Mouse (Mus musculus): ENCODE measurements around the gene Fam81a. TPM values are rescaled to one million over a fixed set of nuclear protein-coding genes. Genes with fewer than 3 reads are reported as not detected.

The Fam81a gene
- polyA plus RNA-seq, 1 experiment from 2014 or later = 5.1 TPM

GRCm38 (mm10) chr9:70048751-70049415 lies 93.5 kb downstream of the Fam81a start:
- Histone ChIP-seq H3K9ac (no peak overlapping the region), H3K27me3 (no peaks in the 10 kb centered on the region), H3K27ac (no peak overlapping the region), H3K4me3 (no peak overlapping the region), H3K36me3 (ENCODE audit: poor library complexity, severe bottlenecking) (no peaks in the 10 kb centered on the region), H3K9me3 (replicated peaks) (no peaks in the 10 kb centered on the region), H3K4me1 (peaks cover 2% of the 10 kb centered on the region), H3K4me2 (no peak overlapping the region)
- 55% methylated on average over 6 of the region's 6 CpGs for WGBS
- no peak for ATAC-seq

DNA sequence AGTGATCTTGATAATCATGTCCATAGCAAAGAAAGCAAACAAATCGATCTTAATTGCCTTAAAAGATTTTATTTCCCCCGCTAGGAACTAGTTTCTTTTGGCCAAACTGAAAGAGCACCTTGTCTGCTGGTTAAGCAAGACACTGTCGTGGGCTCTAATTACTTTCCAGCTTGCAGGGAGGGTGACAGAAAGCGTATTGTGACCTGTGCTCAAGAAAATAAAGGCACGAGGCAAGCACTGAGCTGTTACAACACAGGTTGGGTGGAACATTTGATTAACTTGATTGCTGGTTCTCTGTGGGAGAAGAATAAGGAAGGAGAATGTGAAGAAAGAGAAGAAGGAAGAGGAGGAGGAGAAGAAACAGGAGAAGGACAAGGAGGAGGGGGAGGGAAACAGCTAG lies 94.1 kb downstream of the Fam81a start:
- Histone ChIP-seq H3K9me3 (replicated peaks) (no peaks in the 10 kb centered on the region), H3K4me2 (no peak overlapping the region), H3K4me3 (no peak overlapping the region), H3K9ac (no peak overlapping the region), H3K27ac (no peak overlapping the region), H3K4me1 (peaks cover 2% of the 10 kb centered on the region), H3K36me3 (ENCODE audit: poor library complexity, severe bottlenecking) (no peaks in the 10 kb centered on the region), H3K27me3 (no peaks in the 10 kb centered on the region)
- no peak for ATAC-seq
- 28% methylated on average over 5 of the region's 5 CpGs for WGBS

DNA sequence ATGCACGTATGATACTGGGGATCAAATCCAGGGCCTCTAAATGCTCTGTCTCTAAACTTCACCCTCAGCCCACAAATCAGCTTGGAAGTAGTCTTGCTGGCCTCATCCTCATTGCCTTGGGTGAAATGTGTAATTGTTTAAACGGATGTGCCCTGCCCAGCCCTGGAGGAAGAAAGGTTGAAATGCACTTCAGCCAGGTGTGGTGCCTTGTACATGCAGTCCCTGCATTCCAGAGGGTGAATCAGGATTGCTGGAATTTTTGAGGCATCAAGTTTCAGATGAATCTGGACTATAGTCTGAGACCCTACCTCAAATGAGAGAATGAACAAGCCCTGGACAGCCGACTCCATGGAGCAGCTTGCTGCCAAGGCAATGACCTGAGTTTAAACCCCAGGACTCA lies 94.5 kb downstream of the Fam81a start:
- Histone ChIP-seq H3K4me2 (no peak overlapping the region), H3K4me3 (no peak overlapping the region), H3K27ac (no peak overlapping the region), H3K9me3 (replicated peaks) (no peaks in the 10 kb centered on the region), H3K4me1 (peaks cover 2% of the 10 kb centered on the region), H3K9ac (no peak overlapping the region), H3K27me3 (no peaks in the 10 kb centered on the region), H3K36me3 (ENCODE audit: poor library complexity, severe bottlenecking) (no peaks in the 10 kb centered on the region)
- no peak for ATAC-seq
- 59% methylated on average over 3 of the region's 3 CpGs for whole genome bisulfite sequencing

GRCm38 (mm10) chr9:70046255-70046654 lies 96.1 kb downstream of the Fam81a start:
- H3K27me3 ChIP-seq = no peaks in the 10 kb centered on the region
- no peak for ATAC-seq
- peaks cover 2% of the 10 kb centered on the region for H3K4me1 ChIP-seq
- H3K9ac ChIP-seq = no peak overlapping the region
- no peaks in the 10 kb centered on the region for H3K9me3 ChIP-seq (replicated peaks)
- WGBS = 93% methylated on average over 6 of the region's 6 CpGs
- no peaks in the 10 kb centered on the region for H3K36me3 ChIP-seq (ENCODE audit: poor library complexity, severe bottlenecking)
- no peak overlapping the region for H3K4me3 ChIP-seq
- H3K4me2 ChIP-seq = no peak overlapping the region
- no peak overlapping the region for H3K27ac ChIP-seq

- no peaks in the 10 kb centered on the region; the same call in none of the 2 replicates for H3K4me1 ChIP-seq
- H3K4me3 ChIP-seq = no peak overlapping the region
- no peaks in the 10 kb centered on the region for H3K9me3 ChIP-seq (replicated peaks)
- WGBS = 83% methylated on average over 2 of the region's 2 CpGs
- no peak for ATAC-seq
- no peak overlapping the region for H3K27ac ChIP-seq
- H3K27me3 ChIP-seq = no peaks in the 10 kb centered on the region
- H3K4me2 ChIP-seq = no peak overlapping the region
- no peaks in the 10 kb centered on the region for H3K36me3 ChIP-seq (ENCODE audit: poor library complexity, severe bottlenecking)
- no peak overlapping the region for H3K9ac ChIP-seq
Observed at GRCm38 (mm10) chr9:70044865-70045264, 97.5 kb downstream of the Fam81a start.

DNA sequence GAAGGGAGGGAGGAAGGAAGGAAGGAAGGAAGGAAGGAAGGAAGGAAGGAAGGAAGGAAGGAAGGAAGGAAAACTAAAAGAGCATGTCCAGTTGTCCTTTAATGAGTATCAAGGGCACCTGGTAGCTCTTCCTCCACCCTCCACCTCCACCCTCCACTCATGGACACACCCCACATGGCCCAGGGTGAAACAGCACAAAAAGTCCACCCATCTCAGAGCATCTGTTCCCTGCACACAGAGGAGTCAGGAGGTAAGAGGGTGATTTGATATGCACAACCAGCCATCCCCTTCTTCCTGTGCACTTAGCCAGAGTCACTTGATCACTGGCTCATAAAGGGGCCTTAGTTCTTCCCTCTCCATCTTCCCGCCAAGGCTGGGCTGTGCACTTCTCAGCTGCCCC lies 99.4 kb downstream of the Fam81a start:
- no peak overlapping the region for H3K4me3 ChIP-seq
- no peak overlapping the region for H3K9ac ChIP-seq
- no peak overlapping the region for H3K27ac ChIP-seq
- no peak overlapping the region for H3K4me2 ChIP-seq
- no peaks in the 10 kb centered on the region for H3K27me3 ChIP-seq
- no peak for ATAC-seq
- no peaks in the 10 kb centered on the region for H3K36me3 ChIP-seq (ENCODE audit: poor library complexity, severe bottlenecking)
- WGBS = 71% methylated on average over 1 of the region's 1 CpGs
- no peaks in the 10 kb centered on the region for H3K9me3 ChIP-seq (replicated peaks)
- H3K4me1 ChIP-seq = no peaks in the 10 kb centered on the region

DNA sequence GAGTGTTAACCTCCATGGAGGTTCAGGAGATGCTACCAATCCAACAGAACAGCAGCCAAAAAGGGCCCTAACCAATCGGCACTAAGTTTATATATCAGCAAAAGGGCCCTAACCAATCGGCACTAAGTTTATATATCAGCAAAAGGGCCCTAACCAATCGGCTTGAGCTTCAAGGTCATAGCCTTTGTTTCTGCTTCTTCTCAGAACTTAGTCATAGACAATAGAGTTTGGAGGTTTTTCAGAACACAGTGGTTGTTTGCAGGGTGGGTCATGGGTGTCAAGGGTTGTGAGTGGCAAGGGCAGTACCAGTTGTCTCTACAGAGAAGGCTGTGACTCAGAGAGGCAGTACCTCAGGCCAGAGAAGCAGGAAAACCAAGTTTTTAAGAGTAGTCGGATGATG lies 100.2 kb downstream of the Fam81a start:
- no peak overlapping the region for H3K27ac ChIP-seq
- H3K4me2 ChIP-seq = no peak overlapping the region
- no peaks in the 10 kb centered on the region for H3K36me3 ChIP-seq (ENCODE audit: poor library complexity, severe bottlenecking)
- no peaks in the 10 kb centered on the region for H3K9me3 ChIP-seq (replicated peaks)
- no peak overlapping the region for H3K4me3 ChIP-seq
- H3K9ac ChIP-seq = no peak overlapping the region
- no peak for ATAC-seq
- H3K4me1 ChIP-seq = no peaks in the 10 kb centered on the region
- WGBS = 94% methylated on average over 4 of the region's 4 CpGs
- H3K27me3 ChIP-seq = no peaks in the 10 kb centered on the region

GRCm38 (mm10) chr9:70040570-70040969 lies 101.8 kb downstream of the Fam81a start:
- H3K4me3 ChIP-seq = no peak overlapping the region
- no peak for ATAC-seq
- no peaks in the 10 kb centered on the region for H3K36me3 ChIP-seq (ENCODE audit: poor library complexity, severe bottlenecking)
- no peak overlapping the region for H3K27ac ChIP-seq
- no peak overlapping the region for H3K4me2 ChIP-seq
- no peak overlapping the region for H3K9ac ChIP-seq
- H3K4me1 ChIP-seq = no peaks in the 10 kb centered on the region
- 86% methylated on average over 11 of the region's 11 CpGs for WGBS
- H3K9me3 ChIP-seq (replicated peaks) = no peaks in the 10 kb centered on the region
- H3K27me3 ChIP-seq = no peaks in the 10 kb centered on the region

DNA sequence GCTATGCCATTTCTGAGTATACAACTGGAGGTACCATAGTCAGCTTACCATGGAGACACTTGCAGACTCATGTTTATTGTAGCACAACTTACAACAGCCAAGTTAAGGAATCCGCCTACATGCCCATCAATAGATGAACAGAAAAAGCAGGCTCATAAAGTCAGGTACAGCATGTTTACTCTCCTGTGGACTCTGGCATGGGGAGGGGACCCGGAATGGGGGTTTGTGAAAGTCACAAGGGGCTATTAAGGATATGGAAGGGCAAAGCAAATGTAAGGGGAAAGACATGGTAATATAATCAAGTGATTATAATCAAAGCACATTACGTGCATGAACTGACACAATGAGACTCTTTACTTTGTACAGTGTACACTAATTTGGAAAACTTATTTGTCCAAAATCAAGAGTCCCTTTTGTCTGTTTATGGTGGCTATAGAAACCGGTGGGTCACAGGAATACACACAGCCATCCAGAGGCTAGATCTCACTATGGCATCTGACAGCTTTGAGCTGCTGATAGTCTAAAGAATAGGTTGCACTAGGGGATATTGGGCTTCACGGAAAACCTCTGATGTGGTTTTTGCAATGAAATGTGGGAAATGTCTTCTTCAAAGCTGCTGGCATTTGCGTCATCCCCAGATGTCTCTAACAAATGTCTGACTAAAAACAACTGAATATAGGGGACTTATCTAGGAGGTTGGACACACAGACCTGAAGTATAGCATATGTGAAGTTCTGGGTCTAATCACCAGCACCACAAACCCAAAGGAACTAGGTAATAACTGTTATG lies 102.6 kb downstream of the Fam81a start:
- H3K4me2 ChIP-seq = no peak overlapping the region
- no peaks in the 10 kb centered on the region for H3K4me1 ChIP-seq
- no peak overlapping the region for H3K4me3 ChIP-seq
- H3K27ac ChIP-seq = no peak overlapping the region
- WGBS = 80% methylated on average over 6 of the region's 6 CpGs
- no peaks in the 10 kb centered on the region for H3K9me3 ChIP-seq (replicated peaks)
- no peaks in the 10 kb centered on the region for H3K36me3 ChIP-seq (ENCODE audit: poor library complexity, severe bottlenecking)
- H3K27me3 ChIP-seq = no peaks in the 10 kb centered on the region
- no peak for ATAC-seq
- H3K9ac ChIP-seq = no peak overlapping the region

Other genes starting within 250 kb of the Fam81a start
- 104 TPM in 2 replicates for gene Bnip2, start 153.1 kb downstream of the Fam81a start, polyA plus RNA-seq (2015; fragmentation: Nextera tagmentation; extraction: Ambion mirVana)
- 237 and 247 TPM in 2 replicates for gene Gtf2a2, start 130.0 kb downstream of the Fam81a start, polyA plus RNA-seq (2015; fragmentation: Nextera tagmentation; extraction: Ambion mirVana)
- gene Gcnt3, start 104.5 kb downstream of the Fam81a start, polyA plus RNA-seq (2015; fragmentation: Nextera tagmentation; extraction: Ambion mirVana) = not detected in 2 replicates
- gene Myo1e, start 64.8 kb upstream of the Fam81a start, polyA plus RNA-seq (2015; fragmentation: Nextera tagmentation; extraction: Ambion mirVana) = 5.1 and 6.9 TPM in 2 replicates